Mouse (Mus musculus) G1E (cell line): Measurements from ENCODE around the gene Kcns1. TPM values are rescaled to one million over a fixed set of nuclear protein-coding genes. Genes with fewer than 3 reads are reported as not detected.

Experiments
- ATAC-seq: 2 replicates; pipeline ENCODE4 v1.8.0; 2016; ENCODE audit warnings: mild to moderate bottlenecking; ENCODE audit not compliant: insufficient number of reproducible peaks, poor library complexity, low FRiP score, severe bottlenecking; ENCODE audit errors: extremely low read depth
- DNase-seq: peaks from one replicate; pipeline ENCODE4 v3.0.0; 2012; ENCODE audit warnings: low spot score
- H3K27me3 ChIP-seq: 2 replicates; pipeline ENCODE4 v1.6.1; 2012; ENCODE audit warnings: mild to moderate bottlenecking, low read length, inconsistent platforms; ENCODE audit not compliant: insufficient read depth
- H3K36me3 ChIP-seq: replicated peaks from 2 replicates; pipeline ENCODE3; 2012; ENCODE audit warnings: mild to moderate bottlenecking, inconsistent platforms
- H3K4me1 ChIP-seq: 2 replicates; pipeline ENCODE4 v1.6.1; 2012; ENCODE audit warnings: low read depth, low read length, inconsistent platforms, mixed read lengths; ENCODE audit not compliant: insufficient read depth
- H3K4me3 ChIP-seq: 2 replicates; pipeline ENCODE4 v1.5.1; 2012; ENCODE audit warnings: low read depth, mild to moderate bottlenecking, inconsistent platforms, low read length, moderate library complexity, mixed read lengths
- H3K9me3 ChIP-seq: replicated peaks from 2 replicates; pipeline ENCODE4 v1.6.1; 2012; ENCODE audit warnings: inconsistent platforms
- CTCF ChIP-seq: IDR thresholded peaks from 2 replicates; pipeline ENCODE4 v1.5.1; 2012; ENCODE audit warnings: low read depth, low read length, inconsistent platforms, mixed read lengths
- GATA1 ChIP-seq: IDR thresholded peaks from 2 replicates; pipeline ENCODE4 v1.6.1; 2012; ENCODE audit warnings: borderline replicate concordance, low read length, inconsistent platforms, mixed read lengths
- GATA2 ChIP-seq: IDR thresholded peaks from 2 replicates; pipeline ENCODE4 v1.6.1; 2012; ENCODE audit warnings: low read depth, low read length, inconsistent platforms, borderline replicate concordance
- POLR2AphosphoS5 ChIP-seq: IDR thresholded peaks from 2 replicates; pipeline ENCODE4 v1.6.1; 2012; ENCODE audit warnings: low read depth, low read length, inconsistent platforms; ENCODE audit not compliant: insufficient replicate concordance
- TAL1 ChIP-seq: conservative IDR thresholded peaks from 2 replicates; pipeline ENCODE4 v1.6.1; 2012; ENCODE audit warnings: low read depth, low read length, inconsistent platforms, mixed read lengths
- polyA plus RNA-seq: library from polyadenylated mRNA; stranded (reverse); fragments of >175 nt; gene quantifications from 2 replicates; pipeline ENCODE4 v1.2.3, GENCODE M21; 2012
- total RNA-seq, 2 experiments: library from RNA; stranded (forward) in 1 of 2; stranded (reverse) in 1 of 2; fragments of 200-1000 nt in 1 of 2; fragments of >200 nt in 1 of 2; fragmentation: Nextera tagmentation in 1 of 2; gene quantifications; 2 replicates each; pipeline ENCODE4 v1.2.3; 2014 to 2017

The Kcns1 gene
- total and polyA plus RNA-seq, 3 experiments = not detected

- H3K9me3 ChIP-seq = no peaks in the 10 kb centered on the region
- H3K36me3 ChIP-seq = no peaks in the 10 kb centered on the region
- ATAC-seq (no peak), DNase-seq (no peak)
- H3K4me1 ChIP-seq = no peaks in the 10 kb centered on the region
- no peak overlapping the region for H3K4me3 ChIP-seq
- peaks cover 17% of the 10 kb centered on the region for H3K27me3 ChIP-seq
- TF ChIP-seq GATA2 (no peak), POLR2AphosphoS5 (no peak), TAL1 (no peak), GATA1 (no peak), CTCF (no peak)
Measured at GRCm38 (mm10) chr2:164184145-164184719, 13.3 kb upstream of the Kcns1 start.

GRCm38 (mm10) chr2:164183340-164183739 is 12.4 kb upstream of the Kcns1 start:
- Histone ChIP-seq H3K27me3 (peaks cover 22% of the 10 kb centered on the region), H3K4me1 (no peaks in the 10 kb centered on the region)

GRCm38 (mm10) chr2:164182692-164183255 is 11.9 kb upstream of the Kcns1 start, which contains the start of gene Wfdc5:
Gene Wfdc5, minus strand, starts transcription at chr2:164182742.
- Histone ChIP-seq H3K9me3 (no peaks in the 10 kb centered on the region), H3K36me3 (no peaks in the 10 kb centered on the region), H3K4me1 (no peaks in the 10 kb centered on the region), H3K27me3 (peaks cover 22% of the 10 kb centered on the region), H3K4me3 (no peak within 1 kb of the TSS)
- TF ChIP-seq TAL1 (no peak), CTCF (no peak), GATA1 (no peak), POLR2AphosphoS5 (no peak), GATA2 (no peak)
- no peak for ATAC-seq
- DNase-seq = no peak

More at GRCm38 (mm10) chr2:164183340-164183739, 12.4 kb upstream of the Kcns1 start:
- TF ChIP-seq POLR2AphosphoS5 (no peak), GATA1 (no peak), CTCF (no peak), GATA2 (no peak)
- H3K4me3 ChIP-seq = no peak overlapping the region
- no peak for ATAC-seq
- H3K9me3 ChIP-seq = no peaks in the 10 kb centered on the region
- DNase-seq = no peak
- H3K36me3 ChIP-seq = no peaks in the 10 kb centered on the region

GRCm38 (mm10) chr2:164180770-164181169 is 9.9 kb upstream of the Kcns1 start:
- no peak for ATAC-seq
- H3K27me3 ChIP-seq = peaks cover 22% of the 10 kb centered on the region
- no peak for DNase-seq
- H3K4me3 ChIP-seq = no peak overlapping the region
- H3K36me3 ChIP-seq = no peaks in the 10 kb centered on the region
- H3K9me3 ChIP-seq = no peaks in the 10 kb centered on the region
- no peaks in the 10 kb centered on the region for H3K4me1 ChIP-seq
- TF ChIP-seq POLR2AphosphoS5 (no peak), GATA1 (no peak), CTCF (no peak), GATA2 (no peak), TAL1 (no peak)

GRCm38 (mm10) chr2:164180124-164180523 is 9.2 kb upstream of the Kcns1 start:
- ATAC-seq = no peak
- H3K4me1 ChIP-seq = no peaks in the 10 kb centered on the region
- peaks cover 22% of the 10 kb centered on the region for H3K27me3 ChIP-seq
- TF ChIP-seq CTCF (0 out of 2 replicates have a peak, but pooled peaks have one; percentile 4), GATA2 (no peak)
- peak; percentile 25 for DNase-seq
- no peaks in the 10 kb centered on the region for H3K36me3 ChIP-seq
- no peaks in the 10 kb centered on the region for H3K9me3 ChIP-seq
- H3K4me3 ChIP-seq = no peak overlapping the region

- no peak overlapping the region for H3K4me3 ChIP-seq
- TF ChIP-seq GATA2 (no peak), CTCF (no peak), GATA1 (no peak), TAL1 (no peak), POLR2AphosphoS5 (no peak)
- ATAC-seq = no peak
- no peaks in the 10 kb centered on the region for H3K4me1 ChIP-seq
- DNase-seq = no peak
- peaks cover 13% of the 10 kb centered on the region for H3K27me3 ChIP-seq
- H3K36me3 ChIP-seq = no peaks in the 10 kb centered on the region
- no peaks in the 10 kb centered on the region for H3K9me3 ChIP-seq
Measured at GRCm38 (mm10) chr2:164177831-164178230, 6.9 kb upstream of the Kcns1 start.
